ENCODE assay signal across 21 mouse cellular contexts in genomic region chr5:138287861-138288260, GRCm38 (mm10). TPM values are rescaled to one million over a fixed set of nuclear protein-coding genes. Genes with fewer than 3 reads are reported as not detected.
DNase-seq lines count a peak whose midpoint lies in the region; ATAC-seq and TF ChIP-seq lines count a peak whose summit lies in the region.
"Had no signal": no experiment of that assay in that cellular context is flagged by ENCODE, and none has a peak within 500 bp of the region (broad histone marks: within the 10 kb centered on the region; RNA-seq: fewer than 3 reads in every experiment).

No protein-coding gene starts in this region.

- H3K4me2 ChIP-seq in intestine, postnatal 0 days (replicated peaks; ENCODE audit: low read depth): no peak overlapping the region
- no peak overlapping the region for H3K4me2 ChIP-seq in intestine, embryonic 15.5 days (replicated peaks)
- H3K4me2 ChIP-seq: embryonic facial prominence, embryonic 13.5 days; forebrain, embryonic 12.5 days; heart, embryonic 12.5 days; stomach, embryonic 15.5 days had no signal

- in situ Hi-C loops in Patski (cut with MboI; ENCODE audit: low pct_unique_long_range_greater_than_20kb): loop anchor here (10.0 kb wide), 1 partner anchor 157 kb away; the partner anchor contains the start of gene Zfp157

- no peaks in the 10 kb centered on the region for H3K27me3 ChIP-seq in intestine, postnatal 0 days (replicated peaks; ENCODE audit: control insufficient read depth, insufficient read depth, low read length)
- H3K27me3 ChIP-seq in intestine, embryonic 15.5 days (replicated peaks): no peaks in the 10 kb centered on the region
- H3K27me3 ChIP-seq in Patski: peaks cover 2% of the 10 kb centered on the region
- H3K27me3 ChIP-seq in splenic B cell, adult 2 months (ENCODE audit: control insufficient read depth, insufficient read depth, low read length, poor library complexity, severe bottlenecking): no peaks in the 10 kb centered on the region
- H3K27me3 ChIP-seq: embryonic facial prominence, embryonic 13.5 days; forebrain, embryonic 12.5 days; heart, embryonic 12.5 days; stomach, embryonic 15.5 days had no signal

- DNase-seq in A20 (ENCODE audit: low read depth, low spot score) (peak; percentile 36), Patski (ENCODE audit: low read depth, low spot score) (no peak)
- DNase-seq in splenic B cell, adult 2 months (ENCODE audit: low read depth, low spot score): peak; percentile 55
- DNase-seq in adrenal gland, postnatal 25 days: no peak
- no peak for DNase-seq in layer of hippocampus, adult 9-11 months
- DNase-seq: gastrocnemius, postnatal 14 days; left cerebral cortex, postnatal 4 days had no signal

- no peaks in the 10 kb centered on the region for H3K9me3 ChIP-seq in intestine, postnatal 0 days (ENCODE audit: control insufficient read depth)
- no peaks in the 10 kb centered on the region for H3K9me3 ChIP-seq in intestine, embryonic 15.5 days
- H3K9me3 ChIP-seq: embryonic facial prominence, embryonic 13.5 days; forebrain, embryonic 12.5 days; heart, embryonic 12.5 days; hindbrain, embryonic 10.5 days; stomach, embryonic 15.5 days had no signal

- H3K4me3 ChIP-seq in intestine, postnatal 0 days (ENCODE audit: low read depth, low read length): no peak overlapping the region
- H3K4me3 ChIP-seq in intestine, embryonic 15.5 days (replicated peaks): no peak overlapping the region
- H3K4me3 ChIP-seq: embryonic facial prominence, embryonic 13.5 days; forebrain, embryonic 12.5 days; heart, embryonic 12.5 days; hindbrain, embryonic 10.5 days; myocyte; stomach, embryonic 15.5 days had no signal

- CTCF ChIA-PET in Patski (lab: Charles Lee): interaction anchor here (1.7 kb wide), 1 partner anchor 15 kb away, joined by 4 read pairs; the partner anchor contains the start of gene Gal3st4

- WGBS in intestine, postnatal 0 days: 72% methylated on average over 3 of the region's 3 CpGs
- WGBS in intestine, embryonic 15.5 days: 77% methylated on average over 3 of the region's 3 CpGs

- ATAC-seq in intestine, postnatal 0 days: no peak
- no peak for ATAC-seq in intestine, embryonic 15.5 days
- ATAC-seq in Patski: no peak

- no peak overlapping the region for H3K9ac ChIP-seq in intestine, postnatal 0 days (ENCODE audit: low read depth, low read length)
- H3K9ac ChIP-seq in intestine, embryonic 15.5 days: no peak overlapping the region
- H3K9ac ChIP-seq: embryonic facial prominence, embryonic 13.5 days; forebrain, embryonic 12.5 days; heart, embryonic 12.5 days; stomach, embryonic 15.5 days had no signal

- no peaks in the 10 kb centered on the region for H3K36me3 ChIP-seq in intestine, postnatal 0 days (ENCODE audit: control insufficient read depth, insufficient read depth)
- no peaks in the 10 kb centered on the region for H3K36me3 ChIP-seq in intestine, embryonic 15.5 days
- no peaks in the 10 kb centered on the region for H3K36me3 ChIP-seq in splenic B cell, adult 2 months (ENCODE audit: control insufficient read depth, insufficient read depth, low read length, poor library complexity, severe bottlenecking)
- H3K36me3 ChIP-seq: embryonic facial prominence, embryonic 13.5 days; forebrain, embryonic 12.5 days; heart, embryonic 12.5 days; hindbrain, embryonic 10.5 days; stomach, embryonic 15.5 days had no signal

- POLR2A ChIA-PET in Patski (lab: Charles Lee): no interaction called here

- H3K4me1 ChIP-seq in intestine, postnatal 0 days (replicated peaks; ENCODE audit: control insufficient read depth, insufficient read depth, low read length): no peaks in the 10 kb centered on the region
- H3K4me1 ChIP-seq in intestine, embryonic 15.5 days (replicated peaks): no peaks in the 10 kb centered on the region
- H3K4me1 ChIP-seq: embryonic facial prominence, embryonic 13.5 days; forebrain, embryonic 12.5 days; heart, embryonic 12.5 days; hindbrain, embryonic 10.5 days; stomach, embryonic 15.5 days had no signal

- peak; percentile 49 for TF ChIP-seq CTCF in intestine, postnatal 0 days (IDR thresholded peaks at IDR 0.05; ENCODE audit: low read depth)
- peak; percentile 59 for TF ChIP-seq CTCF in Patski (IDR thresholded peaks at IDR 0.05)

- no peak overlapping the region for H3K27ac ChIP-seq in intestine, postnatal 0 days (ENCODE audit: low read depth, low read length)
- H3K27ac ChIP-seq in intestine, embryonic 15.5 days: no peak overlapping the region
- H3K27ac ChIP-seq: embryonic facial prominence, embryonic 13.5 days; forebrain, embryonic 12.5 days; hindbrain, embryonic 10.5 days; stomach, embryonic 15.5 days had no signal

RNA-seq across cellular contexts. Expression of gene Stag3, which starts 7.8 kb away (rescaled TPM):
- 6.3 and 7.5 TPM in 2 replicates for polyA plus RNA-seq in intestine, postnatal 0 days (2015; fragmentation: Nextera tagmentation; extraction: Ambion mirVana)
- 2.0 and 2.9 TPM in 2 replicates for polyA plus RNA-seq in intestine, embryonic 15.5 days (2015; fragmentation: Nextera tagmentation; extraction: Ambion mirVana)
- polyA plus RNA-seq in Patski (2021): 4.5 TPM
- not detected in 2 replicates for total RNA-seq in adrenal gland, postnatal 25 days (2021)

RNA-seq across cellular contexts. Expression of gene Gpc2, which starts 8.1 kb away (rescaled TPM):
- polyA plus RNA-seq in intestine, postnatal 0 days (2015; fragmentation: Nextera tagmentation; extraction: Ambion mirVana): 1.4 TPM in 2 replicates
- 13.7 and 15.2 TPM in 2 replicates for polyA plus RNA-seq in intestine, embryonic 15.5 days (2015; fragmentation: Nextera tagmentation; extraction: Ambion mirVana)
- polyA plus RNA-seq in Patski (2021): 13.9 TPM
- total RNA-seq in adrenal gland, postnatal 25 days (2021): 0.81 and 0.91 TPM in 2 replicates

RNA-seq across cellular contexts. Expression of gene Gm43720, which starts 8.1 kb away (rescaled TPM):
- polyA plus RNA-seq in intestine, postnatal 0 days (2015; fragmentation: Nextera tagmentation; extraction: Ambion mirVana): 0.07 TPM in 2 replicates
- polyA plus RNA-seq in intestine, embryonic 15.5 days (2015; fragmentation: Nextera tagmentation; extraction: Ambion mirVana): not detected in 2 replicates
- polyA plus RNA-seq in Patski (2021): 0.01 TPM
- not detected in 2 replicates for total RNA-seq in adrenal gland, postnatal 25 days (2021)
- total RNA-seq: adrenal gland, adult 18-20 months; ES-E14; gastrocnemius, postnatal 14 days; layer of hippocampus, adult 8-10 months; megakaryocyte-erythroid progenitor cell, adult 5-6 weeks had no signal
- polyA plus RNA-seq: kidney, embryonic 14.5 days; liver, embryonic 16.5 days had no signal

RNA-seq across cellular contexts. Expression of gene Gal3st4, which starts 15.2 kb away (rescaled TPM):
- 0.63 and 0.65 TPM in 2 replicates for polyA plus RNA-seq in intestine, postnatal 0 days (2015; fragmentation: Nextera tagmentation; extraction: Ambion mirVana)
- 1.0 and 1.4 TPM in 2 replicates for polyA plus RNA-seq in intestine, embryonic 15.5 days (2015; fragmentation: Nextera tagmentation; extraction: Ambion mirVana)
- 0.62 TPM for polyA plus RNA-seq in Patski (2021)
- total RNA-seq in adrenal gland, postnatal 25 days (2021): not detected in 2 replicates
- total RNA-seq: megakaryocyte-erythroid progenitor cell, adult 5-6 weeks had no signal
- polyA plus RNA-seq: myocyte had no signal

RNA-seq across cellular contexts. Expression of gene BC037034, which starts 24.0 kb away (rescaled TPM):
- polyA plus RNA-seq in intestine, postnatal 0 days (2015; fragmentation: Nextera tagmentation; extraction: Ambion mirVana): 4.4 and 4.8 TPM in 2 replicates
- 4.8 and 5.1 TPM in 2 replicates for polyA plus RNA-seq in intestine, embryonic 15.5 days (2015; fragmentation: Nextera tagmentation; extraction: Ambion mirVana)
- 36.9 TPM for polyA plus RNA-seq in Patski (2021)
- 31.6 and 38.4 TPM in 2 replicates for total RNA-seq in adrenal gland, postnatal 25 days (2021)

Comparison
In these comparisons a context has a peak if more than half of its experiments do, and no peak if none do; other contexts are left out.
1. DNase-seq: peak in A20 (single experiment) and splenic B cell, adult 2 months (single experiment); none in Patski (single experiment), adrenal gland, postnatal 25 days (single experiment) and layer of hippocampus, adult 9-11 months (single experiment).